Mouse (Mus musculus) stomach, postnatal 0 days (tissue): ENCODE measurements around the gene Ralb.

Experiments
- CTCF ChIP-seq: IDR thresholded peaks from 2 replicates; pipeline ENCODE4 v1.5.1; 2016; ENCODE audit warnings: antibody characterized with exemption, low read depth, mild to moderate bottlenecking, moderate library complexity
- EP300 ChIP-seq: optimal IDR thresholded peaks from 2 replicates; pipeline ENCODE3; 2016; ENCODE audit warnings: antibody characterized with exemption

- TF ChIP-seq EP300 (no peak), CTCF (no peak)
These were observed 47.1 kb downstream of the Ralb start for GRCm38 (mm10) chr1:119457528-119457855.
